9 mouse cellular contexts compared by ENCODE assay signal in the genomic region with DNA sequence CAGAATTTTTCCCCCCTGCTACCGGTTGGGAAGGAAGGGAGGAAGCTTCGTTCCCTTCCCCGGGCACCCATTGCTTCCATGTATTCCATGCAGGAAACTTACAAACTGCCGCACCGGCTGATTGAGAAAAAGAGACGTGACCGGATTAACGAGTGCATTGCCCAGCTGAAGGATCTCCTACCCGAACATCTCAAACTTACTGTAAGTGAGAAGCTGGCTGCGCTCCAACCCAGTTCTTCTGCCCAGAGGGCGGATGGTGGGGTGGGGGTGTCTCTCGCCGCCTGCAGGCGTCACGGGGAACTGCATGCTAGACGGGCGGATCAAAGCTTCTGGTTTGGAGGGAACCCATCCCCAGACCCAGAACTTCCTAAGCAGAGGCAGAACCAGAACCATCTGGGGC. TPM values are rescaled to one million over a fixed set of nuclear protein-coding genes. Genes with fewer than 3 reads are reported as not detected.
DNase-seq lines count a peak whose midpoint lies in the region; ATAC-seq and TF ChIP-seq lines count a peak whose summit lies in the region.
"Had no signal": no experiment of that assay in that cellular context is flagged by ENCODE, and none has a peak within 500 bp of the region (broad histone marks: within the 10 kb centered on the region; RNA-seq: fewer than 3 reads in every experiment).

No protein-coding gene starts in this region.

- peak; percentile 96 for TF ChIP-seq CTCF in liver, adult 2 months (IDR thresholded peaks at IDR 0.05; ENCODE audit: low read depth, low read length)

- whole genome bisulfite sequencing in embryonic facial prominence, embryonic 15.5 days, result under 1% methylated on average over 17 of the region's 17 CpGs
- WGBS in heart, embryonic 11.5 days (ENCODE audit: insufficient replicate concordance), result under 1% methylated on average over 17 of the region's 17 CpGs
- 1% methylated on average over 17 of the region's 17 CpGs for WGBS in kidney, embryonic 16.5 days
- under 1% methylated on average over 17 of the region's 17 CpGs for WGBS in liver, adult 2 months

- TF ChIP-seq POLR2A in liver, adult 2 months (IDR thresholded peaks at IDR 0.05; ENCODE audit: extremely low read depth, insufficient read depth, low read length), result 0 out of 2 replicates have a peak, but pooled peaks have one; percentile 11

- H3K4me2 ChIP-seq in embryonic facial prominence, embryonic 15.5 days (replicated peaks), result peak overlapping the region; percentile 95
- H3K4me2 ChIP-seq in heart, embryonic 11.5 days, result peak overlapping the region; percentile 84
- H3K4me2 ChIP-seq in kidney, embryonic 16.5 days (replicated peaks; ENCODE audit: low read depth, low read length), result peak overlapping the region; percentile 94

- H3K4me3 ChIP-seq in embryonic facial prominence, embryonic 15.5 days (replicated peaks), result peak overlapping the region; percentile 58
- H3K4me3 ChIP-seq in heart, embryonic 11.5 days (ENCODE audit: low read depth, low read length), result peak overlapping the region; percentile 53
- peak overlapping the region; percentile 57 for H3K4me3 ChIP-seq in kidney, embryonic 16.5 days (ENCODE audit: low read length)
- H3K4me3 ChIP-seq in liver, adult 2 months (ENCODE audit: insufficient read depth, low read depth, low read length), result peak overlapping the region; percentile 76

- H3K36me3 ChIP-seq in embryonic facial prominence, embryonic 15.5 days, result peaks cover 11% of the 10 kb centered on the region; the same call in 1 of the 2 replicates
- peaks cover 6% of the 10 kb centered on the region; the same call in 1 of the 2 replicates for H3K36me3 ChIP-seq in heart, embryonic 11.5 days (ENCODE audit: control insufficient read depth, insufficient read depth, low read length)
- peaks cover 18% of the 10 kb centered on the region for H3K36me3 ChIP-seq in kidney, embryonic 16.5 days (ENCODE audit: insufficient read depth, low read length)
- peaks cover 30% of the 10 kb centered on the region for H3K36me3 ChIP-seq in liver, adult 2 months (ENCODE audit: control insufficient read depth, insufficient read depth, low read length)

- no peak for ATAC-seq in embryonic facial prominence, embryonic 15.5 days (ENCODE audit: insufficient number of reproducible peaks, low FRiP score, low TSS enrichment, low read depth)
- no peak for ATAC-seq in heart, embryonic 11.5 days (replicated peaks; ENCODE audit: insufficient number of reproducible peaks, low FRiP score, low TSS enrichment)
- ATAC-seq in kidney, embryonic 16.5 days (ENCODE audit: low FRiP score, low TSS enrichment), result no peak
- peak; percentile 29; the same call in 1 of the 2 replicates for ATAC-seq in monocyte, adult 5-6 weeks (replicated peaks; ENCODE audit: insufficient number of reproducible peaks, low FRiP score, low TSS enrichment, poor library complexity, severe bottlenecking)
- ATAC-seq: Patski had no signal

- DNase-seq in 3134 (ENCODE audit: extremely low read depth, insufficient read length, low spot score), result peak; percentile 89
- DNase-seq in adrenal gland, postnatal 36 days, result peak; percentile 94 to 95
- peak; percentile 80 for DNase-seq in liver, adult 2 months (ENCODE audit: extremely low read depth, low read depth, low spot score)
- peak; percentile 82 to 92 for DNase-seq in spleen, postnatal 4 days (ENCODE audit: low spot score in 2 of 2)

- peak overlapping the region; percentile 96 for H3K27ac ChIP-seq in embryonic facial prominence, embryonic 15.5 days (replicated peaks)
- H3K27ac ChIP-seq in heart, embryonic 11.5 days (ENCODE audit: low read depth, low read length), result peak overlapping the region; percentile 99
- peak overlapping the region; percentile 99; the same call in 1 of the 2 replicates for H3K27ac ChIP-seq in kidney, embryonic 16.5 days (ENCODE audit: low read length)
- peak overlapping the region; percentile 98 for H3K27ac ChIP-seq in liver, adult 2 months (replicated peaks; ENCODE audit: insufficient read depth, low read depth, low read length)

- no peaks in the 10 kb centered on the region; the same call in 1 of the 2 replicates for H3K79me2 ChIP-seq in liver, adult 2 months (ENCODE audit: control insufficient read depth, insufficient read depth, low read length)

- H3K27me3 ChIP-seq in embryonic facial prominence, embryonic 15.5 days, result peaks cover 4% of the 10 kb centered on the region; the same call in 1 of the 2 replicates
- no peaks in the 10 kb centered on the region for H3K27me3 ChIP-seq in heart, embryonic 11.5 days (ENCODE audit: control insufficient read depth, insufficient read depth, low read length)
- no peaks in the 10 kb centered on the region; the same call in 1 of the 2 replicates for H3K27me3 ChIP-seq in kidney, embryonic 16.5 days (ENCODE audit: insufficient read depth, low read length)
- no peaks in the 10 kb centered on the region for H3K27me3 ChIP-seq in liver, adult 2 months (ENCODE audit: control insufficient read depth, insufficient read depth, low read length)
- H3K27me3 ChIP-seq: Patski had no signal

- H3K9me3 ChIP-seq in embryonic facial prominence, embryonic 15.5 days (replicated peaks), result no peaks in the 10 kb centered on the region
- no peaks in the 10 kb centered on the region for H3K9me3 ChIP-seq in heart, embryonic 11.5 days (replicated peaks; ENCODE audit: control insufficient read depth, low read length)
- H3K9me3 ChIP-seq in kidney, embryonic 16.5 days (ENCODE audit: low read length), result no peaks in the 10 kb centered on the region

- peak overlapping the region; percentile 51; the same call in 1 of the 2 replicates for H3K9ac ChIP-seq in embryonic facial prominence, embryonic 15.5 days
- H3K9ac ChIP-seq in heart, embryonic 11.5 days (ENCODE audit: low read depth, low read length), result peak overlapping the region; percentile 83
- H3K9ac ChIP-seq in kidney, embryonic 16.5 days (replicated peaks; ENCODE audit: low read length), result peak overlapping the region; percentile 75
- H3K9ac ChIP-seq in liver, adult 2 months (ENCODE audit: low read depth, low read length), result peak overlapping the region; percentile 95

- peaks cover 47% of the 10 kb centered on the region for H3K4me1 ChIP-seq in embryonic facial prominence, embryonic 15.5 days
- H3K4me1 ChIP-seq in heart, embryonic 11.5 days (ENCODE audit: control insufficient read depth, insufficient read depth, low read length), result peaks cover 21% of the 10 kb centered on the region
- peaks cover 22% of the 10 kb centered on the region for H3K4me1 ChIP-seq in kidney, embryonic 16.5 days (ENCODE audit: insufficient read depth, low read length)
- peaks cover 13% of the 10 kb centered on the region for H3K4me1 ChIP-seq in liver, adult 2 months (ENCODE audit: control insufficient read depth, insufficient read depth, low read length)

RNA-seq across cellular contexts. Expression of a gene that starts 1.0 kb away (rescaled TPM):
- 100 to 1,000 TPM; 116 to 118 TPM for total RNA-seq in adrenal gland, postnatal 36 days (2021)
- 23.4 and 27.4 TPM in 2 replicates for polyA plus RNA-seq in embryonic facial prominence, embryonic 15.5 days (2015; fragmentation: Nextera tagmentation; extraction: Ambion mirVana)
- 15.2 and 16.2 TPM in 2 replicates for polyA plus RNA-seq in heart, embryonic 11.5 days (2014; fragmentation: Nextera tagmentation; extraction: Ambion mirVana)
- 16.8 and 18.5 TPM in 2 replicates for polyA plus RNA-seq in kidney, embryonic 16.5 days (2015; fragmentation: Nextera tagmentation; extraction: Ambion mirVana)
- 33.0 and 35.0 TPM in 2 replicates for total RNA-seq in liver, adult 2 months (2014; rRNA removed)
- 16.4 and 17.4 TPM in 2 replicates for polyA plus RNA-seq in liver, adult 2 months (2012; rRNA removed)
- 293 to 388 TPM (median 305 TPM) in 3 replicates for total RNA-seq in monocyte, adult 5-6 weeks (2017)
